Mouse (Mus musculus) cerebellum, postnatal 25 days (tissue): ENCODE results near the gene Otud3.
"Not testable (repeated sequence)": the region's sequence is repeated elsewhere in the genome, so short reads cannot be mapped to it uniquely, and the experiment has no call there.

ENCODE experiments used
- DNase-seq, 2 experiments: peaks; one replicate each; pipeline ENCODE4 v3.0.0; 2021; ENCODE audit warnings: mixed read lengths in 2 of 2

Gene Otud3

GRCm38 (mm10) chr4:138889635-138890034 lies 24.1 kb downstream of the Otud3 start:
- no peak for DNase-seq

- no peak for DNase-seq
Observed at GRCm38 (mm10) chr4:138889165-138889564, 24.6 kb downstream of the Otud3 start.

GRCm38 (mm10) chr4:138884261-138884660 lies 29.5 kb downstream of the Otud3 start:
- DNase-seq = peak; percentile 80 to 91

GRCm38 (mm10) chr4:138882179-138882578 lies 31.6 kb downstream of the Otud3 start:
- DNase-seq = no peak

- DNase-seq = no peak
Observed at GRCm38 (mm10) chr4:138880811-138881584, 32.7 kb downstream of the Otud3 start.

- DNase-seq = no peak
Observed at GRCm38 (mm10) chr4:138879808-138880207, 33.9 kb downstream of the Otud3 start.

- no peak for DNase-seq
Observed at GRCm38 (mm10) chr4:138878783-138879182, 35.0 kb downstream of the Otud3 start.

GRCm38 (mm10) chr4:138877731-138878130 lies 36.0 kb downstream of the Otud3 start, which contains the start of gene Pla2g2e:
Gene Pla2g2e, plus strand, starts transcription at chr4:138877942.
- DNase-seq = no peak

- no peak for DNase-seq
Observed at GRCm38 (mm10) chr4:138875986-138876385, 37.8 kb downstream of the Otud3 start.

GRCm38 (mm10) chr4:138875275-138875674 lies 38.5 kb downstream of the Otud3 start:
- DNase-seq = not testable (repeated sequence)

- DNase-seq = no peak
Observed at GRCm38 (mm10) chr4:138873864-138874263, 39.9 kb downstream of the Otud3 start, which contains the start of gene Gm13030. Gene Gm13030, minus strand, starts transcription at chr4:138873964.

GRCm38 (mm10) chr4:138868666-138869065 lies 45.1 kb downstream of the Otud3 start:
- DNase-seq = no peak

GRCm38 (mm10) chr4:138866413-138866812 lies 47.3 kb downstream of the Otud3 start:
- peak; percentile 69 to 84 for DNase-seq

- DNase-seq = no peak
Observed at GRCm38 (mm10) chr4:138865991-138866390, 47.8 kb downstream of the Otud3 start.

GRCm38 (mm10) chr4:138865092-138865491 lies 48.7 kb downstream of the Otud3 start:
- DNase-seq = no peak

- DNase-seq = no peak
Observed at GRCm38 (mm10) chr4:138863344-138863998, 50.3 kb downstream of the Otud3 start, which contains the start of gene Pla2g5. Gene Pla2g5, minus strand, starts transcription at chr4:138863482.

- peak; percentile 91 to 94 for DNase-seq
Observed at GRCm38 (mm10) chr4:138859728-138860127, 54.0 kb downstream of the Otud3 start.

GRCm38 (mm10) chr4:138859245-138859644 lies 54.5 kb downstream of the Otud3 start:
- DNase-seq = peak; percentile 53 to 69

- peak; percentile 25 to 44 for DNase-seq
Observed at GRCm38 (mm10) chr4:138858446-138858845, 55.3 kb downstream of the Otud3 start.

- DNase-seq = no peak
Observed at GRCm38 (mm10) chr4:138857576-138857975, 56.2 kb downstream of the Otud3 start.

GRCm38 (mm10) chr4:138856491-138856890 lies 57.3 kb downstream of the Otud3 start:
- peak; percentile 65 to 76 for DNase-seq

GRCm38 (mm10) chr4:138855092-138855632 lies 58.6 kb downstream of the Otud3 start:
- DNase-seq = no peak

GRCm38 (mm10) chr4:138852961-138853360 lies 60.8 kb downstream of the Otud3 start:
- DNase-seq = no peak

GRCm38 (mm10) chr4:138851463-138851862 lies 62.3 kb downstream of the Otud3 start:
- peak; percentile 84 to 86 for DNase-seq
